Mouse (Mus musculus) neutrophil, adult 5-6 weeks (primary cell): ENCODE data around the gene Sytl3. TPM values are rescaled to one million over a fixed set of nuclear protein-coding genes. Genes with fewer than 3 reads are reported as not detected.
A peak's percentile ranks its signal among the peaks of the same experiment; 100 is the strongest.

Experiments
- ATAC-seq: fragments of 151-379, 151-347 bp; 2 replicates; pipeline ENCODE4 v1.8.0; 2017; ENCODE audit warnings: mild to moderate bottlenecking, moderate TSS enrichment; ENCODE audit not compliant: insufficient number of reproducible peaks, poor library complexity, low FRiP score, severe bottlenecking; ENCODE audit errors: extremely low read depth
- total RNA-seq: library from RNA; stranded (forward); fragments of 200-1000 nt; gene quantifications from 2 replicates; pipeline ENCODE4 v1.2.3, GENCODE M21; 2017

Sytl3 gene
- total RNA-seq, 1 experiment from 2014 or later, result 6.4 TPM

- no peak for ATAC-seq
Measured at GRCm38 (mm10) chr17:6768301-6768788, 109.5 kb downstream of the Sytl3 start.

DNA sequence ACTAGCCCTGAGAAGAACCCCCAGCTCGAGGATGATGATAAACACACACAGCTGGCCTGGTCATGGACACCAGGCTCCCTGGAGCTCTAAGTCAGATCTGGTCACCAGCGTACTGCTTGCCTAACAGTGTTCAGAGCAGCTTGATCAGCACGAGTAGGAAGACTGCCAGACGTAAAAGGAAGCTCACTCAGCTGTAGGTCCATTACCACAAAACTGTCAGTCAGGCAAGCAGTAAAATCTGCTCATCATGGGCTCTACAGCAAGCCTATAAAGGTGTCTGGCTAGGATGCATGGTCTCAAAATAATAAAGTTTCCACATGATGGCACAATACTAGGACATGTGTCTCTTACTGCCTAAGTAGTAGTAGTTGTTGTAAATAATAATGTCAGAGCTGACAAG, 110.7 kb downstream of the Sytl3 start:
- ATAC-seq, result no peak; the same call in 1 of the 2 replicates

- ATAC-seq, result no peak
Measured at GRCm38 (mm10) chr17:6771661-6772489, 113.0 kb downstream of the Sytl3 start.

GRCm38 (mm10) chr17:6772490-6772773, 113.5 kb downstream of the Sytl3 start:
- no peak for ATAC-seq

DNA sequence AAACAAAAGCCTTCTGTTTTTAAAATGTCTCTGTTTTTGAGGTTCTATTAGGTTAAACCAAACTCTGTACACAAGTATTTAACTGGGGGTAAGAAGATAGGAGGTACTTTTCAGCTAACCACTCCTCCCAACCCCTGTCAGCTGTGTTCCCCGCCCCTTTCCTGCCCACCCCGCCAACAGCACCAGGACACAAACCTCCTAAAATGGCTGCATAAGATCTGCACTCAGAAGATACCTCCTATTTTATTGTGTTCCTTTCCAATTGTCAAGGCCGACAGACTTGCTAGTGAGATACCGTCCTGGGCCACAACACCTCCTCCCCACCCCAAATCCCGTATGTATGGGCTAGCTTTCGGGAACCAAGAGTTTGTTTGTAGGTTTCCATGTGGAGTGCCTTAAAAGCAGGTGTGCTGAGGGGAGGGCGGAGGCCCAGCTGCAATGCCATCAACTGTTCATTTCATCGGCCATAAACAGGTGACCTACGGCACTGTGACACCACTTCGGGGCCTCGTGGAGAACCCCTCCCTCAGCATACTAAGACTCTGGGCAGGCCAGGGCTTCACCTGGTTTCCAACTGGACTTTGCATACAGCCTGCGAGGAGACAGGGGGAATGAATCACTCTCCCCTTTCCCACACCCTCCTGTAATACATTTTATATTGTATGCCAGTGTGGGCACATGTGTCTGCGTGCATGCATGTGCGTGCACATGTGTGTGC, 114.5 kb downstream of the Sytl3 start:
- no peak for ATAC-seq

DNA sequence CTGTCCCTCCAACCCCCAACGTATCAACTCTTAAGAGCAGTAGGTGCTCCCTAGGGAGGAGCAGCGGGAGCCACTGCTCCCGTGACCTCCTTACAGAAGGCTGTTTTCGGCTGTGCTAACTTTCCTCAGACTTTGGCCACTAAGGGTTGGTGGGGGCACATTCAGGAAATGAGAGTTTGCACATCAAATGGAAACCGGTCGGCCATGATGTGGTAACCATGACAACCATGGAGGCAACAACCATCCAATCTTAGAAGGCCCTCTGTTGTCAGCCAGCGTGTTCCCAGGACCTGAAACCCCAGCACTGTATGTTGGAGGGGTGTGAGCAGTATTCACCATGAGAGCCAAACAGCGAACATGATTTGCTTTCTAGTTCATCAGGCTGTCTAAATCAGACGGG, 116.3 kb downstream of the Sytl3 start:
- peak; percentile 14; the same call in 1 of the 2 replicates for ATAC-seq

DNA sequence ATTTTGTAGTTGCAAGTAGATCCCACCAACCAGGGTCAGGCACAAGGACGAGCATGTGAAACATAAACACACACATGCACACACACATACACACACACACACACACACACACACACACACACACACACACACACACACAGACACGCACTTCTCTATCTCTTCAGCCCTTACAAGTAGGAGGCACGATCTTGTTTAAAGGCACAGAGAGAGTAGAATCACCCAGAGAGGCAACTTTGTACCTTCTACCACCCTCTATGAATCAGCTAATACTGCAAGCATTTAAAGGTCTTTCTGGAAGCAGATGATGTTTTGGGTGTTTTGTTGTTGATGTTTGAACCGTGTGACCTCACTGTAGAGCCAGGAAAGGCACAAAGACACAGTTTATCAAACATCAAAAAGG, 116.8 kb downstream of the Sytl3 start:
- ATAC-seq, result no peak

DNA sequence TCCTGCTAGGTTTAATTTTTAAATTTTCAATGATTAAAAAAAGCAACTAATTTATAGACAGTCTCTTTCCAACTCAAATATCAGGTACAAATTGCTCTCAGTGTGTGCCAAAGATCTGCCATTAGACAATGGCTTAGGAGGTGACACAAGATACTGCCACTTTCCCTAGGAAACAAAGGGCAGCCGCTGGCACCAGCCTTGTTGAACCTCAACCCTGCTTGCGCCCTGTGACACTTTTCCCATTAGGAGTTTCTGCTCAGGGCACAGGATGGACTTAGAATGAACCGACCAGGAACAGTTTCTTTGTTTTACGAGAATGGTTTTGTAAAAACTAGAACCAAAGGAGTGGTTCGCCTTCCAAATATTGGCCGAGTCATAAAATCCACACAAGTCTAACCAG, 117.2 kb downstream of the Sytl3 start:
- no peak for ATAC-seq

GRCm38 (mm10) chr17:6776576-6776975, 117.7 kb downstream of the Sytl3 start:
- no peak for ATAC-seq

DNA sequence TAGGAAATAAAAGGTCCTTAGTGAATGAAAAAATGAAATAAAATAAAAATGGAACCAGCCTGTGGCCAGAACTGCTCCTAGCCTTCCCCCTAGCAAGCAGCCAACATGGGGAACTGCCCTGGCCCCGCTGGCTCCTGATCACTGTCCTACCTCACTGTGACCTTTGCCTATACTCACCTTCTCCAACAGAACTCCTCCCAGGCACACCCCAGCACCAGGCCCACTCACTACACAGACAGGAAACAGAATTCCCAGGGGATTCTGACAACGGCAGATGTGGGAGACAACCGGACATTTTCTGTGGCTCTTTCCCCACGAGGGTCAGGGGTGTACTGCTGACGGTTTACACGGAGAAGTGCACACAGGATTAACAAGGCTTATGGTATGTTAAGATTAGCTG, 118.2 kb downstream of the Sytl3 start:
- no peak for ATAC-seq

DNA sequence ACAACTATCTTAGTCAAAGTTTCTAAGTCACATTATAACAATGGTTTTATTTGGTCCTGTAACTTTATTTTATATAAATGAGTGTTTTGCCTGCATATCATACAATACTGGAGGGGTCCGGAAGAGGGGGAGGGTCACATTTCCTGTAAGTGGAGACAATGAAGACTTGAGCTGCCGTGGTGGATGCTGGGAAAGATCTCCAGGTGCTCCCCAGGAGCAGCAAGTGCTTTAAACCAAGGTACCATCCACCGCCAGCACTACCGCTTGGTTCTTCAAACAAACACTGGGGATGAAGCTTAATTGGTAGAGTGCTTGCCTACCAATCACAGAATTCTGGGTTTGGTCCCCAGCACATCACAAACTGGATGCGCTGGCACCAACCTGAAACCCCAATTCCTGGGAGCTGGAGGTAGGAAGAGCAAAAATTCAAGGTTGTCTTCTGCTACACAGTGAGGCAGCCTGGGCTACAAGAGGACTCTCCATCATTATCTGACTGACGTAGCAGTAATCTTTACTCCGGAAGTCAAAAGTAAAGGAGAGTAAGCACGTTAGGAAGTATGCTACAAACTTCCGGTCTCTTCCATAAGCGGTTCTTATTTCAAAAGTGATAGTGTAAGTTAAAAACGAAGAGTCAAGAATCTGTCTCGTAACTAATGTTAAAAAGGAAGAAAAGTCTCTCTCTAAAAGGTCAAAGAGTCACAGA, 118.9 kb downstream of the Sytl3 start:
- no peak for ATAC-seq

DNA sequence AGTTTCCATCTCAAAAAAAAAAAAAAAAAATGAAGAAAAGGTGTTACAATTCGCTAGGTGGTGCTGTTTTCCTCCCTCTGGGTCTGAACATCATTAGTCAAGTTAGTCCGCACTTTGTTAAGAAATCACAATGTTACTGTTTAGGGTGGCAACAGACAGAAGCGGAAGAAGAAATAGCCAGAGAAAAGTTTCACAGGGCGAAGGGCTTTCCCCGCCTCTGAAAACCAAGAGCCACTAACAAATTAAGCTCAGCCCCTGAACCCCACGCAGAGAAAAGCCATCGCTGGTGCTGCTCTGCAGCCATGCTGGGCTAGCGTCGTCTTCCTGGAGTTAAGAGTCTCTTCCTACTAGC, 119.4 kb downstream of the Sytl3 start:
- peak; percentile 63 for ATAC-seq

DNA sequence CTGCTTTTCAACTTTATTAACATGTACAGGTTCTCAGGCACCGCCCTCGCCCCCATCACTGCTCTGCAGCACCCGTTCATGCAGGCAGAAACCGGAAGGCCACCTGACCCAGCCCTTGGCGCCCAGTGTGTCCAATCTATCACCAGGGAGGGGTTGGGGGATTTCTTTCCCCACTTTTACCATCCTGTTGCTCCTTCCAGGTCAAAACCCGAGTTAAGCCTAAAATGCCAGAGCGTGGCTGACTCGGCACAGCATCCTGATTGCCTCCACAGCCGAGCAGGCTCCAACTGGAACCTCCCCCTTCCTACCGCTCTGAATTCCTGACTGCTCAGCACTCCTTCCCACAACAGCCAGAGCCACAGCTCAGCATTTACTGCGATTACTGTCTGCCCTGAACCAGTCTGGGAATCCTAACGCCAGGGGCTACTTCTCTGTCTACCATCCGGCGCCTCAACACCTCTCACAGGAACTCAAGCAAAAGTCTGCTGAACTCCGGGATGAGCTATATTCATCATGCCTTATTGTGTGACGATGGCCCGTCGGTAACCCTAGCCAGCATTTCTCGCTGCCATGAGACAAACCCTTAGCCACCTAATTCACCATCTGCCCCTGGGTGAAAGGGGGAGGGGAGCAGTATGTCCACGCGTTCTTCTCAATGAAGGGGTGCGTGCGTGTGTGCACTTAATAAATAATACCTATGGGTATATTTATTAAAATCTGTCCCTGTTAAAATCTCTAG, 120.0 kb downstream of the Sytl3 start:
- peak; percentile 7 for ATAC-seq

DNA sequence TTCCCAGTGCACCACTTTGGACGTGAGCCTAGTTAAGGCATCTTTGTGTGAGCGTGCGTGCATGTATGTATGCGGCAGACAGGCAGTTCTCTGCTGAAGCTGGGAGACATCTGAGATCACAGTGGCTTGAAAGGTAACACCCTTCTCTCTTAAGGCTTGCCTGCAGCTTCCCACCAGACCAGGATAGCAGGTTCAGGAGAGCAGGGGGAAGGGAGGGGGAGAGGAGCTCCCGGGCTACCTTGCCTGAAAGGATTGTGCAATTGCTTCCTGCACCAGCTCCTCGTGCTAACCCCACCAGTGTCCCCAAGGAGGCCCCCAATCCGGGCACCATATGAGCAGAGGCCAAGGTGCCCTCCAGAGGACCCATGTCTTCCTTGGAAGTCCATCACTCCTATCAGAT, 120.7 kb downstream of the Sytl3 start:
- no peak for ATAC-seq

- ATAC-seq, result no peak
Measured at GRCm38 (mm10) chr17:6780521-6781115, 121.7 kb downstream of the Sytl3 start.

- no peak for ATAC-seq
Measured at GRCm38 (mm10) chr17:6781273-6781672, 122.4 kb downstream of the Sytl3 start.

DNA sequence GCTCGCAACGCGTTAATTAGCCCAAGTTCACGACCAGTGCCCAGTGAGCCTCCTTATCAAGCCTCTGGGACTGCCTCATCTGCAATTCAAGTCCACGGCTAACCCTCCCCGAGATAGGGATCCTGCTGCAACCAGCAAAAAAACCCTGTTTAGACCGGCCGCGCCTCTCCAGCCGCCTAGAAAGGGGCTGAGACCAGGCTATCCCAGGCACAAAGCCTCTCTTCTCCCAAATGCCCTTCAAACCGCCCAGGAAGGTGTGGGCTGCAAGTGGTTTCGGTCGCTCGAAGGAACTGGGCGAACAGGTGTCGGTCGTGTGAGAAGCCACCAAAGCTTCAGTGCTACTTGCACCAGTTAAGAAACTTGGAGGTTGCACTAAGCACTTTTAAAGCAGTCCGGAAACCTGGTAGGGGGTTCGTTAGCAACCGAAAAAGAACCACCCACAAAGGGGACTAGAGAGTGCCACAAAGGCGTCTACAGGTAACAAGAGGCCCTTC, 123.2 kb downstream of the Sytl3 start:
- ATAC-seq, result no peak

DNA sequence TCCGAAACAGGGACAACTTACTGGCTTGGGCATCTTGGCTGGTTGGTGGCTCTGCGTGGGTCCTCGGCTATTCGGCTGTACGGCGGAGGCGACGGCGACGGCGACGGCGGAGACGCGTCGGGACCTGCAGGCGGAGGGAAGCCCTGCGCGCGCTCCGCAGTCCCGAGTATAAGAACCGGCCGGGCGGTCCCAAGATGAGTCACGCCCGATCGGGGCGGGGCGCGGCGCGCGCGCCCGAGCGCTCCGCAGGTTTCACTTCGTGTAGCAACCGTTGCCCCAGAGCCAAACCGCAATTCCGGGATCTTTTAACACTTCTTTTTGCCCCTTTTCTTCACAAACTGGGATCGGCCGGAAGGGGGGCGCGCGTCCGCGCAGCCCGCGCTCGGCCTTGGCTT, 123.7 kb downstream of the Sytl3 start, which contains the start of gene Ezr:
Gene Ezr (minus strand): TSS at position 174 of the 395 bp plus-strand sequence.
- peak; percentile 60 for ATAC-seq
